Mouse (Mus musculus): ENCODE measurements around the gene Cyp2t4. TPM values are rescaled to one million over a fixed set of nuclear protein-coding genes. Genes with fewer than 3 reads are reported as not detected.

Cyp2t4 gene
- polyA plus RNA-seq, 1 experiment = not detected

DNA sequence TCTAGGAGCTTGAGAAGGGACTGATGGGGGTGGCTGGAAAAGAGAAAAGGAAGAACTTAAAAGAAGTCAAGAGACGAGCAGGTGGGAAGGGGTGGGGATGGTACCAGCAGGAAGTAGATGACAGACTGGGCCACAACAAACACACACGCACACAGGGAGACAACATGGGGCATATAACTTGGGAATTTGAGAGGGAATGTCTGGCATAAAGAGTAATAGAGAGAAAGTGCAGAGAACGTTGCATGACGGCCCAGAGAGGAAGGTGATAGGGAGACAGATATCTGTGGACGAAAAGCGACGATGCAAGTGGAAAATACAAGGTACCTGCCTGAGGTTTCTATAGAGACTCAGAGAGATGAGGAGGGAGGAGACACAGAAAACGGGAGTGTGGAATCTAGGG lies 12.2 kb downstream of the Cyp2t4 start:
- peak overlapping the region; percentile 87 for H3K4me3 ChIP-seq (ENCODE audit: control insufficient read depth, low read depth, low read length)
- peak overlapping the region; percentile 99 for H3K27ac ChIP-seq (ENCODE audit: control insufficient read depth, insufficient read depth, low read depth, low read length)
- H3K36me3 ChIP-seq (ENCODE audit: control insufficient read depth, insufficient read depth, low read length) = no peaks in the 10 kb centered on the region; the same call in 1 of the 2 replicates
- H3K4me1 ChIP-seq (ENCODE audit: control insufficient read depth, insufficient read depth, low read length) = peaks cover 24% of the 10 kb centered on the region
- TF ChIP-seq POLR2A (IDR thresholded peaks at IDR 0.05; ENCODE audit: control insufficient read depth, low read depth, low read length) (no peak), CTCF (IDR thresholded peaks at IDR 0.05; ENCODE audit: control insufficient read depth, insufficient read depth, insufficient replicate concordance, low read depth, low read length) (no peak)
- no peaks in the 10 kb centered on the region for H3K27me3 ChIP-seq (ENCODE audit: control insufficient read depth, insufficient read depth, low read length)

DNA sequence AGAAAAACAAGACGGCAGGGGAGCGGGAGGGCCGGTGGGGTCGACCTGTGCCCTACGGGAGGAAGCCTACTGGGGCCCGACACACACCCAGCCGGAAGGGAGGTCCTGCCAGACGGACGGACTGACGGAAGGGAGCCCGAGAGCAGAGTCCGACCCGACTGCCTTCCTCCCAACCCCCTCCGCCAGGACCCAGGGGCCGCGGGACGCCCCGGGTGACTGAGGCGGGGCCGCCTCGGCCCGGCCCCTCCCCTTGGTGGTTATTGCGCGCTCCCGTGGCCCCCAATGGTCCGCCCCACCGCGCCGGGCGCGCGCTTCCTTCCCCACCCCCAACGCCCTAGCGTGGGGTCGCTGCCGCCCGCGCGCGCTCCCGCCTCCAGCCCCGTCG lies 12.7 kb downstream of the Cyp2t4 start:
- H3K4me3 ChIP-seq (ENCODE audit: control insufficient read depth, low read depth, low read length) = peak overlapping the region; percentile 87
- TF ChIP-seq POLR2A (IDR thresholded peaks at IDR 0.05; ENCODE audit: control insufficient read depth, low read depth, low read length) (peak; percentile 82), CTCF (IDR thresholded peaks at IDR 0.05; ENCODE audit: control insufficient read depth, insufficient read depth, insufficient replicate concordance, low read depth, low read length) (no peak)
- peak overlapping the region; percentile 99 for H3K27ac ChIP-seq (ENCODE audit: control insufficient read depth, insufficient read depth, low read depth, low read length)
- H3K27me3 ChIP-seq (ENCODE audit: control insufficient read depth, insufficient read depth, low read length) = no peaks in the 10 kb centered on the region
- peaks cover 24% of the 10 kb centered on the region for H3K4me1 ChIP-seq (ENCODE audit: control insufficient read depth, insufficient read depth, low read length)
- H3K36me3 ChIP-seq (ENCODE audit: control insufficient read depth, insufficient read depth, low read length) = no peaks in the 10 kb centered on the region; the same call in 1 of the 2 replicates

DNA sequence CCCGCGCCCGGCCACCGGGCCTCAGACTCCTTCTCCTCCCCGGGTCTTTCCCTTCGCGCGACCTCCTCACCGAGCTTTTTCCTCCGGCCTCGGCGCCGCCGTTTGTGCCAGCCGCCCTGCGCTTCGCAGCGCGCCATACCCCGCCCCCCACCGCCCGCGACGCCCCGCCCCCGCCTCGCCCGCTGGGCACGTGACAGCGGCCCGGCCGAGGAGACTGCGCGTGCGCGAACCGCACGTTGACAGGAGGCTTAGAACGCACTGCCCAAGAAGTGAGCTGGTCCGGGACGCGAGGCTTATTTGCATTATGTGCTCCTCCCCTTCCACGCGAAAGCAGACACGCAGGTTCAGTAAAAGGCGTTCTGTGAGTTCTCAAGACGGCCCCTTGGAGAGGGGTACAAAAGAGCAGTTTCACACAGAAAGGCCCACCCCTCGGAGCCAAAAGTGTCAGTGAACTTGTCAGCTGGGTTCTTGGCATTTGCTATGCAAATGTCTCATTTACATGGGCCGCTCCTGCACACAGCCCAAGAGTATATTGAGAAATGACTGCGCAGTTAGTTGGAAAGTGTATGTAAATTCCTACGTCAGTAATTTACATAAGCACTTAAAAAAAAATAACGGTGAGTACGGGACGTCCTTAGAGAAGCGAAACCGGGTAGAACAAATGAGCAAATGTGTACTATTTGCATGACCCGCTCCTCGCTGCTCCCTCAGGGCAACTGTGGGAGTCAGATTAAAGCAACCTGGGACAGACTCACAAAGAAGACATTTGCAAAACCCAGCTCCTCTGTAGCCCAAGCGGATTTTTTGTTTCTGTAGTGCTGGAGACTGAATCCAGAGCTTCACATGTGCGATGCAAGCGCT lies 13.3 kb downstream of the Cyp2t4 start, which contains the start of gene Egln2:
Egln2 (minus strand) TSS at position 189 of the 861 bp plus-strand sequence.
- 0 out of 2 replicates have a peak, but pooled peaks have one; percentile 11 for TF ChIP-seq CTCF (IDR thresholded peaks at IDR 0.05; ENCODE audit: control insufficient read depth, insufficient read depth, insufficient replicate concordance, low read depth, low read length)
- peak; percentile 5 for TF ChIP-seq POLR2A (IDR thresholded peaks at IDR 0.05; ENCODE audit: control insufficient read depth, low read depth, low read length)
- H3K4me3 ChIP-seq (ENCODE audit: control insufficient read depth, low read depth, low read length) = peak within 1 kb of the TSS; percentile 87
- peak within 1 kb of the TSS; percentile 99 for H3K27ac ChIP-seq (ENCODE audit: control insufficient read depth, insufficient read depth, low read depth, low read length)
- no peaks in the 10 kb centered on the region for H3K27me3 ChIP-seq (ENCODE audit: control insufficient read depth, insufficient read depth, low read length)
- H3K4me1 ChIP-seq (ENCODE audit: control insufficient read depth, insufficient read depth, low read length) = peaks cover 24% of the 10 kb centered on the region
- H3K36me3 ChIP-seq (ENCODE audit: control insufficient read depth, insufficient read depth, low read length) = no peaks in the 10 kb centered on the region; the same call in 1 of the 2 replicates

DNA sequence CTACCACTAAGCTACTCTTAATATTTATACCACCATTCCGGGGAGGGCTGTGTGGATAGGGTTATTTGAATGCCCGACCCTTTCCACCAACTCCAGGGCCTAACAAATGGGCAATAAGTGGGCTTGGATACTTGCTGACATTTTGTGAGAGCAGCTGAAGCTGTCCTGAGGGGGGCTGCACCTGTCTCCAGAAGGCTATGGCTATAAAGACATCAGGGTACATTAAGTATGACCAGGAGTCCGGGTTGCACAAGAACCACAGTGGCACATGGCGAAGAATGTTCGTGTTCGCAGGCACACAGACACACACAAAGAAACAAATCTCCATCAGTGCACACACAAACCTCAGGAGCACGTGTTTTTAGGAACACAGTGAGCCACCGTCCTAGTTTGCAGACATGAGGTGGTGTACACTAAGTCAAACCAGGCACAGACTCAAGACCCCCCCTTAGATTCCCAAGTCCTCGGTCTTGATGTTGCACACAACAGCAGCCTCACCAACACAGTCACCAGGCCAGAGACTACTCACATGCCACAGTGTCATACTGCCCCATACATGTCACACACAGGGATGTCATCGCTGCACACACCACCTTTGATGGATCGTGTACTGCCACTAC lies 14.1 kb downstream of the Cyp2t4 start:
- H3K36me3 ChIP-seq (ENCODE audit: control insufficient read depth, insufficient read depth, low read length) = no peaks in the 10 kb centered on the region
- no peaks in the 10 kb centered on the region for H3K27me3 ChIP-seq (ENCODE audit: control insufficient read depth, insufficient read depth, low read length)
- H3K4me1 ChIP-seq (ENCODE audit: control insufficient read depth, insufficient read depth, low read length) = peaks cover 24% of the 10 kb centered on the region
- TF ChIP-seq POLR2A (IDR thresholded peaks at IDR 0.05; ENCODE audit: control insufficient read depth, low read depth, low read length) (no peak), CTCF (IDR thresholded peaks at IDR 0.05; ENCODE audit: control insufficient read depth, insufficient read depth, insufficient replicate concordance, low read depth, low read length) (no peak)
- peak overlapping the region; percentile 91 for H3K27ac ChIP-seq (ENCODE audit: control insufficient read depth, insufficient read depth, low read depth, low read length)
- H3K4me3 ChIP-seq (ENCODE audit: control insufficient read depth, low read depth, low read length) = no peak overlapping the region

DNA sequence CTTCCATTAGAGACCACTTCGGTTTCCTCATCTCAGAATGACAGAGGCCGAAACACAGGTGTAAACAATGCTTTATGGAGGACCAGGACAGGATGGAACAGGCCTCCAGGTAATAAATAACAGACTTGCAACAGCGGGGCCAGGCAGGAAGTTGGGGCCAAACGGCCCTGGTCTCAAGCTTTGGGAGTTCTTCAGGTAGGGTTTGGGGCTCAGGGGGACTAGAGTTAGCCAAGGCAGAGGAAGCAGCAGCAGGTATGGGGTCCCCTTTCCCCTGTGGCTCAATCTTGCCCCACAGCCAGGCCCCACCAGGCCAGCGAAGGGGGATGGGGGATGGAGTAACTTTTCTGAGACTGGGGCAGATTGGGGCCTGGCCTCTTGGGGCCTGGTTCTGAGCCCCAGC lies 14.9 kb downstream of the Cyp2t4 start:
- Histone ChIP-seq H3K36me3 (ENCODE audit: control insufficient read depth, insufficient read depth, low read length) (no peaks in the 10 kb centered on the region), H3K4me1 (ENCODE audit: control insufficient read depth, insufficient read depth, low read length) (peaks cover 24% of the 10 kb centered on the region), H3K27ac (ENCODE audit: control insufficient read depth, insufficient read depth, low read depth, low read length) (no peak overlapping the region), H3K27me3 (ENCODE audit: control insufficient read depth, insufficient read depth, low read length) (no peaks in the 10 kb centered on the region), H3K4me3 (ENCODE audit: control insufficient read depth, low read depth, low read length) (no peak overlapping the region)
- no peak for TF ChIP-seq POLR2A (IDR thresholded peaks at IDR 0.05; ENCODE audit: control insufficient read depth, low read depth, low read length)
- TF ChIP-seq CTCF (IDR thresholded peaks at IDR 0.05; ENCODE audit: control insufficient read depth, insufficient read depth, insufficient replicate concordance, low read depth, low read length) = no peak

DNA sequence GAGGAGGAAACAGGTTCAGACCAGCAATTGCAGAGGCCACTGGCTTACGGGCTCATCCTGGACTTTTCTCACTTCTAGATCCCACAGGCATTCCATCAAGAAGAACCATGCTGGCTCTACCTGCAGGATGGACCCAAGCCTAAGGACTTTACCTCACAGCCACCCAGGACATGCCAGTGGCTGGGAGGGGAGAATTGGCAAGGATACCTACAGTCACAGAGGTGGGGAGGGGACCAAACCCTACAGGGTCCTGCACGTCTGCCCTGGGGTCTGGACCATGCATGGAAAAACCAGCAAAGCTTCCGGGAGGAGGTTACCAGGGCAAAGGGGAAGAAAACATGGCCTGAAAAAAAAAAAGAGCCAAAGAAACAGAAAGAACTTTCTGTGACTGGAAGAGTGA lies 17.5 kb downstream of the Cyp2t4 start:
- Histone ChIP-seq H3K27me3 (ENCODE audit: control insufficient read depth, insufficient read depth, low read length) (no peaks in the 10 kb centered on the region), H3K27ac (ENCODE audit: control insufficient read depth, insufficient read depth, low read depth, low read length) (no peak overlapping the region), H3K36me3 (ENCODE audit: control insufficient read depth, insufficient read depth, low read length) (no peaks in the 10 kb centered on the region), H3K4me1 (ENCODE audit: control insufficient read depth, insufficient read depth, low read length) (peaks cover 12% of the 10 kb centered on the region), H3K4me3 (ENCODE audit: control insufficient read depth, low read depth, low read length) (no peak overlapping the region)
- TF ChIP-seq POLR2A (IDR thresholded peaks at IDR 0.05; ENCODE audit: control insufficient read depth, low read depth, low read length) (no peak), CTCF (IDR thresholded peaks at IDR 0.05; ENCODE audit: control insufficient read depth, insufficient read depth, insufficient replicate concordance, low read depth, low read length) (no peak)

DNA sequence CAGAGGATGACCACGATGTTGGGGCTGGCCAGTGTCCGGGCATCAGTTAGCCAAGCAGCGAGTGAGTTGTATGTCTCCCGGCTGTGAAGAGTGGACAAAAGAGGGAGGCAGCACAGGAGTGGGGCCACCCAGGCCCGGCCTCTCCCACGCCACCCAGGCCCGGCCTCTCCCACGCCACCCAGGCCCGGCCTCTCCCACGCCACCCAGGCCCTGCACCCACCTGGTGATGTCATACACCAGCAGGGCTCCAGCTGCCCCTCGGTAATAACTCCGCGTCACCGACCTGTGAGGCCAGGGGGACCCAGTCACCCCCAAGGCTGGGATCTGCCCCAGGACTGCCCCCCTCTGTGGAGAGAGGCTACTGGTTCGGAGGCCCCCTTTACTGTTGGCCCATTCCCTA lies 21.0 kb downstream of the Cyp2t4 start:
- Histone ChIP-seq H3K27me3 (ENCODE audit: control insufficient read depth, insufficient read depth, low read length) (no peaks in the 10 kb centered on the region), H3K4me3 (ENCODE audit: control insufficient read depth, low read depth, low read length) (peak overlapping the region; percentile 37), H3K27ac (ENCODE audit: control insufficient read depth, insufficient read depth, low read depth, low read length) (peak overlapping the region; percentile 67), H3K4me1 (ENCODE audit: control insufficient read depth, insufficient read depth, low read length) (peaks cover 6% of the 10 kb centered on the region), H3K36me3 (ENCODE audit: control insufficient read depth, insufficient read depth, low read length) (no peaks in the 10 kb centered on the region)
- TF ChIP-seq POLR2A (IDR thresholded peaks at IDR 0.05; ENCODE audit: control insufficient read depth, low read depth, low read length) (no peak), CTCF (IDR thresholded peaks at IDR 0.05; ENCODE audit: control insufficient read depth, insufficient read depth, insufficient replicate concordance, low read depth, low read length) (no peak)

Measured in testis, adult 2 months (tissue).